Mouse (Mus musculus): ENCODE data around the gene Dhx15. TPM values are rescaled to one million over a fixed set of nuclear protein-coding genes. Genes with fewer than 3 reads are reported as not detected.
"Not testable (repeated sequence)": the region's sequence is repeated elsewhere in the genome, so short reads cannot be mapped to it uniquely, and the experiment has no call there.

Dhx15 gene
- 74.9 and 79.3 TPM in 2 replicates for polyA plus RNA-seq (2012; rRNA removed)

DNA sequence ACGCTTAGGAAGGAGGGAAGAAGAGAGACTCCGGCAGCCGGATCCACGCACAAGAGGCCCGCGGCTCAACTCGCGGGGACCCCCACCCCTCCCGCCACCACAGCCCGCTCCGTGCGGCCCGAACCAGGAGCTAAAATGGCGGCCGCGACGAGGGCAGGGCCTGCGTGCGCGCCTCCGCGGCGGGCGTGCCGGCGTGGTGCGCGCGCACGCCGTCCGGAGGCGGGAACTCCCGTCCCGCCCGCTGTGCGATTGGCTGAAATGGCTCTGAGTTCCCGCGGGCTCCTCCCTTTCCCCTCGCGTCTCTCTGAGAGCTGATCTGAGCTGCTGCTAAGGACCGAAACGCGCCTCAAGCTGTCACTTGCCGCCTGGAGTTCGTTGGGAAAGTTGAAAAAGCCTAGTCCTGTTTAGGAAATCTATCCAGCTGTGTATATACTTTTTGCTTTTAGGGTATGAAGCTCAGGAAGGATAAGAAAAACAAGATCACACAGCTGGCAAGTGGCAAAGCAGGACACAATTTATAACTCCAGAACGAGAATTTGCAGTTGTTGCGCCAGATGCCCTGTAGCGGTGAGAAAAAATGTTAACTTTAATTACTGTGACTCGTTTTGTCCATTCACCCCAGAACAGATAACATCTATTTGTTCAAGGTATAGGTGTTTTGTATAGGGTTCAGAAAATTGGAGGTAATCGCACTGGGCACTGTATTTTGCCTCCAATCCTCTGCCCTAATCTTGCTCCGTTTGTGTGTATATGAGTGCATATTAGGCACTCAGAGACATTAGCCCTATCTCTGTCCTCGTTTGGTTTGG lies at the start of gene Dhx15:
Gene Dhx15, minus strand, starts transcription at position 144 of the 809 bp plus-strand sequence.
- Histone ChIP-seq H3K27ac (ENCODE audit: insufficient read depth, low read length) (peak within 1 kb of the TSS; percentile 92), H3K4me3 (ENCODE audit: insufficient read depth, low read length) (peak within 1 kb of the TSS; percentile 68), H3K4me1 (ENCODE audit: control insufficient read depth, insufficient read depth, low read length) (no peaks in the 10 kb centered on the region; the same call in 1 of the 2 replicates)
- TF ChIP-seq POLR2A (IDR thresholded peaks at IDR 0.05; ENCODE audit: extremely low read depth, insufficient read depth, low read length) (peak; percentile 87), CTCF (IDR thresholded peaks at IDR 0.05; ENCODE audit: extremely low read depth, insufficient read depth, low read length) (no peak)

- TF ChIP-seq POLR2A (IDR thresholded peaks at IDR 0.05; ENCODE audit: extremely low read depth, insufficient read depth, low read length): no peak
- H3K4me3 ChIP-seq (ENCODE audit: insufficient read depth, low read length): no peak overlapping the region
- peaks cover 2% of the 10 kb centered on the region; the same call in 1 of the 2 replicates for H3K4me1 ChIP-seq (ENCODE audit: control insufficient read depth, insufficient read depth, low read length)
- H3K27ac ChIP-seq (ENCODE audit: insufficient read depth, low read length): no peak overlapping the region
These were observed 48.6 kb upstream of the Dhx15 start for GRCm38 (mm10) chr5:52238877-52239276.

DNA sequence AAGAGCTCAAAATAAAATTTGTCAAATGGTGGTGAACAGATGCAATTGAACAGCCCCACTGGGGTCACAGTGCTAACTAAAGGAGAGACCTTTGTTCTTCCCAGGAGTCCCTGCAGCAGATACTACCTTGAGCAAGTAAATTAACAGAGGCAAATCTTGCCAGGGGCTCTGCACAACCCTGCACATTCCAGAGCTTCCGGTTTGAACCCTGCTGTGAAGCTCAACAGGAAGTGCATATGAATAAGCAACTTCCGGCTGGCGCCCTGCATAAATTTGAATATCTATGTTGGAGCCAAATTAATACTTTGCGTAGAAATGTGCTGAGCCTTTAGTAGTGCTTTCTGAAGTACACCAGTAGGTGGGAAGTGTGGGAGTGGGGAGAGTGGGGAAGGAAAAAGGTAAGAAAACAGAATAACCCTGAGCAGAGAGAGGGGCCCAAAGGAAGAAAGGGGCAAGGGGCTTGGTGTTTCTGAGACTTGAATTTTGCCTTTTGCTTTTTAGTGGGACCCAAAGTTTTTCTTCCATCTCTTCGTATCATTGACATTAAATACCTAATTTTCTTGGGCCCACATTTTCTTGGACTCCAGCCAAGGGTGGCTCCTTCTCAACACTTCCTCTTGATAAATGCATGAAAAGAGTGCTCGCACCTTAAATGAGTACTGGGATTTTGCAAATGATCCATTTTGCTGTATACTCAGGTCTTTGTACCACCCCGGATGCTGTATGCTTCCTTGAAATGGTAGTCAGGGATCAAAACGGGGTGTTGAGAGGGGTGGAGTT lies 47.8 kb upstream of the Dhx15 start:
- peaks cover 2% of the 10 kb centered on the region; the same call in 1 of the 2 replicates for H3K4me1 ChIP-seq (ENCODE audit: control insufficient read depth, insufficient read depth, low read length)
- no peak overlapping the region for H3K4me3 ChIP-seq (ENCODE audit: insufficient read depth, low read length)
- no peak for TF ChIP-seq POLR2A (IDR thresholded peaks at IDR 0.05; ENCODE audit: extremely low read depth, insufficient read depth, low read length)
- TF ChIP-seq CTCF (IDR thresholded peaks at IDR 0.05; ENCODE audit: extremely low read depth, insufficient read depth, low read length): no peak
- no peak overlapping the region for H3K27ac ChIP-seq (ENCODE audit: insufficient read depth, low read length)

GRCm38 (mm10) chr5:52236585-52236984 lies 46.3 kb upstream of the Dhx15 start:
- H3K27ac ChIP-seq (ENCODE audit: insufficient read depth, low read length); H3K4me3 ChIP-seq (ENCODE audit: insufficient read depth, low read length); H3K4me1 ChIP-seq (ENCODE audit: control insufficient read depth, insufficient read depth, low read length): not testable (repeated sequence)

DNA sequence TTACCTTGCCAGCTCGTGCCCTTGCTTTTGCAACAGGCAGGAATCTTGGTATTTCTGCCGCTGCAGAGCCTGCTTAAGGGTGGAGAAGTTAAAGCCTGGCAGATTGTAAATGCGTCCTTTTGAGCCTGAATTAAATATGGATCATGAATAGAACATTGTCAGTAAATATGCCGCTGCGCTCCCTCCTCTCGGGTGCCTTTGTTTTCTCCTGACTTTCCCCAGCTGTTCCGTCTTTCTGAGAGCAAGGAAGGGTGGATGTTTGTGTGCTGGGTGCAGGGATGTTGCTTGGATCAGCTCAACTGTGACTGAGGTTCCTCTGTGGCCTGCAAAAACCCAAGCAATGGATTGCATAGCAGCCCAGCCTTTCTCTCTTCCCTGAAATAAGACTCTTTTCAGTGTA lies 44.3 kb upstream of the Dhx15 start:
- TF ChIP-seq CTCF (IDR thresholded peaks at IDR 0.05; ENCODE audit: extremely low read depth, insufficient read depth, low read length): no peak
- Histone ChIP-seq H3K4me3 (ENCODE audit: insufficient read depth, low read length) (no peak overlapping the region), H3K27ac (ENCODE audit: insufficient read depth, low read length) (no peak overlapping the region), H3K4me1 (ENCODE audit: control insufficient read depth, insufficient read depth, low read length) (peaks cover 2% of the 10 kb centered on the region; the same call in 1 of the 2 replicates)

GRCm38 (mm10) chr5:52233891-52234290 lies 43.6 kb upstream of the Dhx15 start:
- H3K4me3 ChIP-seq (ENCODE audit: insufficient read depth, low read length): no peak overlapping the region
- H3K4me1 ChIP-seq (ENCODE audit: control insufficient read depth, insufficient read depth, low read length): peaks cover 2% of the 10 kb centered on the region; the same call in 1 of the 2 replicates
- no peak overlapping the region for H3K27ac ChIP-seq (ENCODE audit: insufficient read depth, low read length)
- TF ChIP-seq POLR2A (IDR thresholded peaks at IDR 0.05; ENCODE audit: extremely low read depth, insufficient read depth, low read length) (no peak), CTCF (IDR thresholded peaks at IDR 0.05; ENCODE audit: extremely low read depth, insufficient read depth, low read length) (no peak)

- TF ChIP-seq POLR2A (IDR thresholded peaks at IDR 0.05; ENCODE audit: extremely low read depth, insufficient read depth, low read length): no peak
- no peak for TF ChIP-seq CTCF (IDR thresholded peaks at IDR 0.05; ENCODE audit: extremely low read depth, insufficient read depth, low read length)
- H3K4me3 ChIP-seq (ENCODE audit: insufficient read depth, low read length): no peak overlapping the region
- H3K27ac ChIP-seq (ENCODE audit: insufficient read depth, low read length): no peak overlapping the region
- peaks cover 2% of the 10 kb centered on the region; the same call in 1 of the 2 replicates for H3K4me1 ChIP-seq (ENCODE audit: control insufficient read depth, insufficient read depth, low read length)
These were observed 42.3 kb upstream of the Dhx15 start for GRCm38 (mm10) chr5:52232611-52233010.

DNA sequence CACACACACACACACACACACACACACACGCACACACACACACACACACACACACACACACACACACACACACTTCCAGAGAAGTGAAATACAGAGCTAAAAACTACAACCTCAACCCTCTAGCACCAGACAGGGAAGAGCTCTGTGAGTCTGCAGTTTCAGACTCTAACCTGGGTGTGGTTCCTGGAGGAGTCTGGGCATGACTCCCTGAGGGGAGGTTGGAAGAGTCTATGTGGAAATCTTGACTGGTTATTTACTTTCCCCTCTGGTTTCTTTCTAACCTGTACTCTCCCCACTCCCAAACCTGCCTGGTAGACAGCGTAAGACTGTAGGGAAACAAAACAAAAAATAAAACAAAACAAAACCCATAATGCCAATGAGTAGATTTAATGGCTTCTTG lies 41.9 kb upstream of the Dhx15 start:
- no peak overlapping the region for H3K4me3 ChIP-seq (ENCODE audit: insufficient read depth, low read length)
- no peak overlapping the region for H3K27ac ChIP-seq (ENCODE audit: insufficient read depth, low read length)
- peaks cover 2% of the 10 kb centered on the region; the same call in 1 of the 2 replicates for H3K4me1 ChIP-seq (ENCODE audit: control insufficient read depth, insufficient read depth, low read length)
- no peak for TF ChIP-seq POLR2A (IDR thresholded peaks at IDR 0.05; ENCODE audit: extremely low read depth, insufficient read depth, low read length)
- no peak for TF ChIP-seq CTCF (IDR thresholded peaks at IDR 0.05; ENCODE audit: extremely low read depth, insufficient read depth, low read length)

- peaks cover 2% of the 10 kb centered on the region; the same call in 1 of the 2 replicates for H3K4me1 ChIP-seq (ENCODE audit: control insufficient read depth, insufficient read depth, low read length)
- TF ChIP-seq CTCF (IDR thresholded peaks at IDR 0.05; ENCODE audit: extremely low read depth, insufficient read depth, low read length) (no peak), POLR2A (IDR thresholded peaks at IDR 0.05; ENCODE audit: extremely low read depth, insufficient read depth, low read length) (no peak)
- no peak overlapping the region for H3K4me3 ChIP-seq (ENCODE audit: insufficient read depth, low read length)
- no peak overlapping the region for H3K27ac ChIP-seq (ENCODE audit: insufficient read depth, low read length)
These were observed 40.2 kb upstream of the Dhx15 start for GRCm38 (mm10) chr5:52230466-52230865.

DNA sequence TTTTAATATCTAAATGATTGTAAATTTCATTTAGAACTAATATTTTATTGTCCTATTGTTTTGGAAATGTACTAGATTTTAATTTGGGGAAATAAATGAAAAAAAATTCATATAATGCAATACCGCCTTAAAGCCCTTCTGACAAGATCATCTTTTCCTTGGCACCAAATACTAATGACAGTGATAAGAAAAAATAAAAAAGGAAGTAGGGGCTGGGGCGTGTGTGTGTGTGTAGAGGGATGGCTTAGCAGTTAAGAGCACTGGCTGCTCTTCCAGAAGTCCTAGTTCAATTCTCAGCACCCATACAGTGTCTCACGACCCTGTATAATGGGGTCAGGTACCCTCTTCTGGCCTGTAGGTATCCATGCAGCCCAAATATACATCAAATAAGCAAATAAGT lies 36.4 kb upstream of the Dhx15 start:
- no peak overlapping the region for H3K27ac ChIP-seq (ENCODE audit: insufficient read depth, low read length)
- no peak for TF ChIP-seq CTCF (IDR thresholded peaks at IDR 0.05; ENCODE audit: extremely low read depth, insufficient read depth, low read length)
- TF ChIP-seq POLR2A (IDR thresholded peaks at IDR 0.05; ENCODE audit: extremely low read depth, insufficient read depth, low read length): no peak
- H3K4me1 ChIP-seq (ENCODE audit: control insufficient read depth, insufficient read depth, low read length): no peaks in the 10 kb centered on the region; the same call in 1 of the 2 replicates
- H3K4me3 ChIP-seq (ENCODE audit: insufficient read depth, low read length): no peak overlapping the region
